Mouse (Mus musculus) kidney, postnatal 4 days (tissue): ENCODE measurements at regions not wholly inside any gene's neighbourhood (a gene's known extent, or its start where the extent isn't known, plus 50 kb on each side); places are given as distances from the start of the nearest gene placed in this dataset.
A peak's percentile ranks its signal among the peaks of the same experiment; 100 is the strongest.

ENCODE experiments used
- DNase-seq, 2 experiments: peaks; one replicate each; pipeline ENCODE4 v3.0.0; 2021; ENCODE audit warnings: mixed read lengths in 2 of 2

GRCm38 (mm10) chr5:120251697-120252401, 135.6 kb downstream of the Rbm19 start:
- no peak for DNase-seq

GRCm38 (mm10) chr5:120252551-120252950, 136.3 kb downstream of the Rbm19 start:
- peak; percentile 23 to 48 for DNase-seq

- no peak for DNase-seq
Measured at GRCm38 (mm10) chr5:120262715-120263273, 146.5 kb downstream of the Rbm19 start.

GRCm38 (mm10) chr5:120269416-120269860, 153.2 kb downstream of the Rbm19 start:
- DNase-seq = peak in 1 of 2 experiments; percentile 10

- DNase-seq = peak; percentile 26 to 33
Measured at GRCm38 (mm10) chr5:120270887-120271616, 154.8 kb downstream of the Rbm19 start.

- no peak for DNase-seq
Measured at GRCm38 (mm10) chr5:120276229-120276628, 155.3 kb upstream of the Lhx5 start.

- DNase-seq = no peak
Measured at GRCm38 (mm10) chr5:120280321-120280720, 151.2 kb upstream of the Lhx5 start.

GRCm38 (mm10) chr5:120280991-120281602, 150.4 kb upstream of the Lhx5 start:
- no peak for DNase-seq

- DNase-seq = no peak
Measured at GRCm38 (mm10) chr5:120281840-120282565, 149.5 kb upstream of the Lhx5 start.

- DNase-seq = no peak
Measured at GRCm38 (mm10) chr5:120284625-120285024, 146.9 kb upstream of the Lhx5 start.

GRCm38 (mm10) chr5:120285036-120285435, 146.5 kb upstream of the Lhx5 start:
- DNase-seq = no peak

- DNase-seq = no peak
Measured at GRCm38 (mm10) chr5:120286787-120287186, 144.7 kb upstream of the Lhx5 start.

- DNase-seq = no peak
Measured at GRCm38 (mm10) chr5:120288036-120288684, 143.3 kb upstream of the Lhx5 start.

GRCm38 (mm10) chr5:120294526-120295078, 136.9 kb upstream of the Lhx5 start:
- DNase-seq = no peak

- peak in 1 of 2 experiments; percentile 26 for DNase-seq
Measured at GRCm38 (mm10) chr5:120297190-120297589, 134.3 kb upstream of the Lhx5 start.

GRCm38 (mm10) chr5:120297665-120298282, 133.7 kb upstream of the Lhx5 start:
- peak in 1 of 2 experiments; percentile 14 for DNase-seq

GRCm38 (mm10) chr5:120301672-120302071, 129.8 kb upstream of the Lhx5 start:
- DNase-seq = no peak

- DNase-seq = peak in 1 of 2 experiments; percentile 5
Measured at GRCm38 (mm10) chr5:120302307-120302706, 129.2 kb upstream of the Lhx5 start.

- DNase-seq = peak in 1 of 2 experiments; percentile 21
Measured at GRCm38 (mm10) chr5:120304295-120304701, 127.2 kb upstream of the Lhx5 start.

GRCm38 (mm10) chr5:120312299-120312698, 119.2 kb upstream of the Lhx5 start:
- no peak for DNase-seq

- DNase-seq = no peak
Measured at GRCm38 (mm10) chr5:120313984-120314383, 117.5 kb upstream of the Lhx5 start.
